Mouse (Mus musculus): Measurements from ENCODE around the gene Eml3.

Eml3 gene

DNA sequence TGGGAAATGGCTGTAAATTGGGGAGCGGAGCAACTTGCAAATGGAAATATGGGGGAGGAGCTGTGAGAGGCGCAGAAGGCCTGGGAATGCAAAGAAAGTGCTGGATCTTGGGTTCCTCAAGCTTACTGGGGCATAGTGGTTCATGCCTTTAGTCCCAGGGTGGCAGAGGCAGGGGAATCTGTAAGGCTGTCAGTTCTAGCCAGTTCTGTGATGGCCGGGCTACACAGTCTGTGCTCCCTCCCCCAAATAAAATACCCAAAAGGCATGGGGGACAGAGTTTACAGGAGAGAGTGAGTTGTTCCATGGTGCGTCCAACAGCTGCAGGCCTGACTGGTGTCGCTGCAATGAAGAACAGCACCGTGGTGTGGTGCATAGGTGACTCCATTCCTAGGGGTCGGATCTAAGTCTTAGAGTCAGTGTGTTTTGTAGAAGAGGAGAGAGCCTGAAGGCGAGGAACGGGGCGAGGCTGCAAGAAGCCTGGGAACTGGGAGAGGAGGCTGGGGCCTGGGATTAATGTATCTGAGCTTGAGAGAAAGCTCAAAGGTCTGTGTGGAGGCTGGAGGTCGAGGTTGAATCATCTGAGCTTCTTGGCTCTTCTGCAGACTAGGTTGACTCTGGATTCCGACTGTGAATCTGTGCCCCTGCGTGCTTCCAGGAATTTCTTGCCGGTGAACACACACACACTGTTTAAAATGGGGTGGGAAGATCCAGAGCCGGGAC is 59.2 kb downstream of the Eml3 start:
- in situ Hi-C loops (cut with MboI), result no loop called here

GRCm38 (mm10) chr19:8989066-8989566 is 59.8 kb downstream of the Eml3 start, which contains the start of gene Ahnak:
Gene Ahnak, plus strand, starts transcription at chr19:8989284.
- in situ Hi-C loops (cut with MboI), result no loop called here

- in situ Hi-C loops (cut with MboI), result loop anchor here (5.0 kb wide), 1 partner anchor 88 kb away; no protein-coding TSS in a partner anchor
These were observed 60.4 kb downstream of the Eml3 start for GRCm38 (mm10) chr19:8989567-8990431.

DNA sequence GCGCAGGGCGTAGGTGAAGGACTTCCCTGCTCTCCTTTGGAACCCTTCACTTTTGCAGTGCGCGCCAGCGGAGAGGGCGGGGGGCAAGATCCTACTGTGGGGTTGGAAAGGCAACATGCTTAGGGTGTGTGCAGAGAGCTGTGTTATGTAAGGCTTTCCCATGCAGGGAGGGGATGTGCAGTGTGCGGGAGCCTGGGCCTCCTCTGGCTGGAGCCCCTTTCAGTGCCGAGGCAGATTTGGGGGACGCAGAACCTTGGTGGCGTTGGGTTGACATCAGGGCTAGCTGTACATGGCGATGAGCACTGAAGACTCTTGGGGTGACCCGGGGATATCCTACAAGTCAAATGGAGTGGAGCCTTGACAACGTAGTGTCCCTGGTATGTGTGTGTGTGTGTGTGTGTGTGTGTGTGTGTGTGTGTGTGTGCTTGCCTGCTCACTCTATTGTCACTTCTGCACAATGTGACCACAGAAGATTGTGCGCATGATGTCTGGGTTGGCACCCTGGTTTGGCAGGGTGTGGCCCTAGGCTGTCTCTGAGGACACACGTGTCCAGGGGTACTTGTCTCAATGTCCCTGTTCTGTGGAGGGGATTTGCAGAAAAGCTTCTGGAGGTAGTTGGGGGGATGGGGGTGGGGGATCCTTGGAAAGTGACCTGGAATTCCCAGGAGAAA is 61.2 kb downstream of the Eml3 start:
- in situ Hi-C loops (cut with MboI), result loop anchor here (5.0 kb wide), 1 partner anchor 87 kb away; no protein-coding TSS in a partner anchor

All from mature B cell (primary cell).